Mouse (Mus musculus): ENCODE measurements around the gene D230025D16Rik.

D230025D16Rik gene

GRCm38 (mm10) chr8:105241016-105241415 lies 16.1 kb downstream of the D230025D16Rik start:
- no peak for DNase-seq

- DNase-seq, result no peak
These were observed 27.0 kb downstream of the D230025D16Rik start for GRCm38 (mm10) chr8:105251954-105252353.

GRCm38 (mm10) chr8:105252680-105253537 lies 28.0 kb downstream of the D230025D16Rik start:
- DNase-seq, result no peak

- DNase-seq, result no peak
These were observed 28.8 kb downstream of the D230025D16Rik start for GRCm38 (mm10) chr8:105253766-105254151.

GRCm38 (mm10) chr8:105254152-105254965 lies 29.4 kb downstream of the D230025D16Rik start:
- DNase-seq, result peak; percentile 77

GRCm38 (mm10) chr8:105254966-105255350 lies 30.0 kb downstream of the D230025D16Rik start, which contains the start of gene B3gnt9:
Gene B3gnt9 (minus strand): TSS chr8:105255153.
- DNase-seq, result no peak

GRCm38 (mm10) chr8:105257318-105258114 lies 32.6 kb downstream of the D230025D16Rik start:
- no peak for DNase-seq

- peak; percentile 26 for DNase-seq
These were observed 34.2 kb downstream of the D230025D16Rik start for GRCm38 (mm10) chr8:105258911-105259720.

- DNase-seq, result peak; percentile 75
These were observed 34.9 kb downstream of the D230025D16Rik start for GRCm38 (mm10) chr8:105259721-105260320.

GRCm38 (mm10) chr8:105260371-105261099 lies 35.6 kb downstream of the D230025D16Rik start:
- DNase-seq, result peak; percentile 15

- no peak for DNase-seq
These were observed 36.5 kb downstream of the D230025D16Rik start for GRCm38 (mm10) chr8:105261326-105261980.

- DNase-seq, result no peak
These were observed 38.4 kb downstream of the D230025D16Rik start for GRCm38 (mm10) chr8:105263244-105263912.

- peak; percentile 56 for DNase-seq
These were observed 39.4 kb downstream of the D230025D16Rik start, which contains the start of the genes Tradd and Fbxl8 for GRCm38 (mm10) chr8:105264024-105264982. Gene Tradd (minus strand): TSS chr8:105264609. Gene Fbxl8 (plus strand): TSS chr8:105264648.

GRCm38 (mm10) chr8:105265128-105265527 lies 40.2 kb downstream of the D230025D16Rik start:
- peak; percentile 13 for DNase-seq

GRCm38 (mm10) chr8:105266775-105267174 lies 41.8 kb downstream of the D230025D16Rik start:
- DNase-seq, result peak; percentile 13

GRCm38 (mm10) chr8:105268342-105269074 lies 43.6 kb downstream of the D230025D16Rik start:
- DNase-seq, result peak; percentile 61

- DNase-seq, result no peak
These were observed 44.1 kb downstream of the D230025D16Rik start for GRCm38 (mm10) chr8:105269075-105269458.

All from cerebellum, adult 8-10 months (tissue).